Mouse (Mus musculus): ENCODE measurements around the gene Tsacc. TPM values are rescaled to one million over a fixed set of nuclear protein-coding genes. Genes with fewer than 3 reads are reported as not detected.

Gene Tsacc
- total and polyA plus RNA-seq, 3 experiments = 6.7 to 11.3 (median 9.3) TPM

GRCm38 (mm10) chr3:88280035-88280434 is 16.8 kb downstream of the Tsacc start:
- Histone ChIP-seq H3K9me3 (replicated peaks; ENCODE audit: low read length) (no peaks in the 10 kb centered on the region), H3K4me1 (ENCODE audit: control insufficient read depth in 1 of 2, insufficient read depth in 2 of 2) (no peaks in the 10 kb centered on the region), H3K36me3 (replicated peaks in 1 of 2; ENCODE audit: control insufficient read depth in 1 of 2, insufficient read depth in 1 of 2, low read length in 1 of 2) (peaks cover 1 to 10% of the 10 kb centered on the region in 2 experiments), H3K4me3 (replicated peaks in 1 of 3; ENCODE audit: low read depth in 2 of 3, low read length in 2 of 3, poor library complexity in 1 of 3) (no peak overlapping the region), H3K27ac (ENCODE audit: insufficient read depth, low read depth) (no peak overlapping the region), H3K79me2 (replicated peaks; ENCODE audit: control insufficient read depth, extremely low read depth, insufficient read depth, poor library complexity, severe bottlenecking) (no peaks in the 10 kb centered on the region), H3K4me2 (ENCODE audit: insufficient read depth, low read depth, poor library complexity, severe bottlenecking) (no peak overlapping the region), H3K9ac (ENCODE audit: insufficient read depth, low read depth) (no peak overlapping the region), H3K27me3 (replicated peaks) (no peaks in the 10 kb centered on the region)
- TF ChIP-seq EP300 (IDR thresholded peaks at IDR 0.05; ENCODE audit: low read length) = no peak
- TF ChIP-seq MEF2A (IDR thresholded peaks at IDR 0.05; ENCODE audit: borderline replicate concordance, low read depth, low read length) = no peak
- TF ChIP-seq SIN3A (IDR thresholded peaks at IDR 0.05; ENCODE audit: low read length) = no peak
- no peak for TF ChIP-seq RCOR1 (conservative IDR thresholded peaks at IDR 0.05; ENCODE audit: low read depth, low read length)
- TF ChIP-seq HCFC1 (IDR thresholded peaks at IDR 0.05; ENCODE audit: low read depth, low read length) = no peak
- no peak for TF ChIP-seq ZKSCAN1 (IDR thresholded peaks at IDR 0.05; ENCODE audit: borderline replicate concordance, low read depth, low read length)
- TF ChIP-seq ETS1 (conservative IDR thresholded peaks at IDR 0.05; ENCODE audit: low read depth, low read length) = no peak
- no peak for TF ChIP-seq SMC3 (IDR thresholded peaks at IDR 0.05; ENCODE audit: low read depth, low read length)
- TF ChIP-seq MAX (IDR thresholded peaks at IDR 0.05; ENCODE audit: low read length) = no peak
- TF ChIP-seq MXI1 (IDR thresholded peaks at IDR 0.05; ENCODE audit: low read depth, low read length) = no peak
- no peak for TF ChIP-seq UBTF (IDR thresholded peaks at IDR 0.05; ENCODE audit: low read depth, low read length)
- no peak for TF ChIP-seq POLR2AphosphoS2 (IDR thresholded peaks at IDR 0.05; ENCODE audit: low read depth, low read length)
- TF ChIP-seq GABPA (IDR thresholded peaks at IDR 0.05; ENCODE audit: insufficient replicate concordance, low read depth, low read length) = no peak
- no peak for TF ChIP-seq USF2 (conservative IDR thresholded peaks at IDR 0.05; ENCODE audit: low read depth, low read length)
- TF ChIP-seq MAFK (IDR thresholded peaks at IDR 0.05; ENCODE audit: insufficient replicate concordance, low read length) = no peak
- TF ChIP-seq E2F4 (IDR thresholded peaks at IDR 0.05; ENCODE audit: insufficient replicate concordance, low read depth, low read length) = no peak
- TF ChIP-seq IRF4 (IDR thresholded peaks at IDR 0.05; ENCODE audit: low read depth, low read length) = no peak
- no peak for TF ChIP-seq BHLHE40 (IDR thresholded peaks at IDR 0.05; ENCODE audit: low read depth, low read length)
- no peak for TF ChIP-seq JUND (conservative IDR thresholded peaks at IDR 0.05; ENCODE audit: low read depth, low read length)
- dilution Hi-C loops (cut with MboI; ENCODE audit: extremely low pct_ligation_motif_present, extremely low pct_unique_long_range_greater_than_20kb, low sequenced_read_pairs) (no loop called here), in situ Hi-C loops (cut with MboI; ENCODE audit: low pct_ligation_motif_present, low pct_unique_long_range_greater_than_20kb, low sequenced_read_pairs) (no loop called here)
- no peak for DNase-seq (ENCODE audit: extremely low read depth)

- H3K9me3 ChIP-seq (replicated peaks; ENCODE audit: low read length) = no peaks in the 10 kb centered on the region
- H3K36me3 ChIP-seq (replicated peaks in 1 of 2; ENCODE audit: control insufficient read depth in 1 of 2, insufficient read depth in 1 of 2, low read length in 1 of 2) = no peaks in the 10 kb centered on the region
- no peak for DNase-seq (ENCODE audit: extremely low read depth)
- H3K4me1 ChIP-seq (ENCODE audit: control insufficient read depth in 1 of 2, insufficient read depth in 2 of 2) = no peaks in the 10 kb centered on the region
- no peak overlapping the region for H3K4me2 ChIP-seq (ENCODE audit: insufficient read depth, low read depth, poor library complexity, severe bottlenecking)
- H3K4me3 ChIP-seq (replicated peaks in 1 of 3; ENCODE audit: low read depth in 2 of 3, low read length in 2 of 3, poor library complexity in 1 of 3) = no peak overlapping the region
- H3K27me3 ChIP-seq (replicated peaks) = no peaks in the 10 kb centered on the region
- no peak for TF ChIP-seq ELF1 (IDR thresholded peaks at IDR 0.05; ENCODE audit: low read depth, low read length)
- peak; percentile 48 for TF ChIP-seq RAD21 (IDR thresholded peaks at IDR 0.05; ENCODE audit: low read depth, low read length)
- no peak for TF ChIP-seq USF1 (IDR thresholded peaks at IDR 0.05; ENCODE audit: low read depth, low read length)
- no peak for TF ChIP-seq EP300 (IDR thresholded peaks at IDR 0.05; ENCODE audit: low read length)
- no peak for TF ChIP-seq CHD2 (IDR thresholded peaks at IDR 0.05; ENCODE audit: low read length)
- TF ChIP-seq HCFC1 (IDR thresholded peaks at IDR 0.05; ENCODE audit: low read depth, low read length) = no peak
- TF ChIP-seq ETS1 (conservative IDR thresholded peaks at IDR 0.05; ENCODE audit: low read depth, low read length) = no peak
- no peak for TF ChIP-seq NELFE (IDR thresholded peaks at IDR 0.05; ENCODE audit: low read depth, low read length)
- no peak for TF ChIP-seq USF2 (conservative IDR thresholded peaks at IDR 0.05; ENCODE audit: low read depth, low read length)
- TF ChIP-seq IRF4 (IDR thresholded peaks at IDR 0.05; ENCODE audit: low read depth, low read length) = no peak
- TF ChIP-seq MAX (IDR thresholded peaks at IDR 0.05; ENCODE audit: low read length) = no peak
- TF ChIP-seq NRF1 (IDR thresholded peaks at IDR 0.05; ENCODE audit: low read depth, low read length) = no peak
- no peak for TF ChIP-seq TCF12 (IDR thresholded peaks at IDR 0.05; ENCODE audit: low read depth, low read length)
- TF ChIP-seq CTCF (conservative IDR thresholded peaks at IDR 0.05 in 1 of 2, IDR thresholded peaks at IDR 0.05 in 1 of 2; ENCODE audit: low read depth in 2 of 2, low read length in 2 of 2) = peak in 1 of 2 experiments; percentile 64; a peak in 2 of 4 replicates
- TF ChIP-seq BHLHE40 (IDR thresholded peaks at IDR 0.05; ENCODE audit: low read depth, low read length) = no peak
- TF ChIP-seq SMC3 (IDR thresholded peaks at IDR 0.05; ENCODE audit: low read depth, low read length) = peak; percentile 44
- no peak for TF ChIP-seq JUN (IDR thresholded peaks at IDR 0.05; ENCODE audit: insufficient read depth, low read depth, low read length)
- TF ChIP-seq E2F4 (IDR thresholded peaks at IDR 0.05; ENCODE audit: insufficient replicate concordance, low read depth, low read length) = no peak
- no peak for TF ChIP-seq KAT2A (IDR thresholded peaks at IDR 0.05; ENCODE audit: insufficient replicate concordance, low read length)
- in situ Hi-C loops (cut with MboI; ENCODE audit: low pct_ligation_motif_present, low pct_unique_long_range_greater_than_20kb, low sequenced_read_pairs) (no loop called here), dilution Hi-C loops (cut with MboI; ENCODE audit: extremely low pct_ligation_motif_present, extremely low pct_unique_long_range_greater_than_20kb, low sequenced_read_pairs) (no loop called here)
- H3K79me2 ChIP-seq (replicated peaks; ENCODE audit: control insufficient read depth, extremely low read depth, insufficient read depth, poor library complexity, severe bottlenecking) = no peaks in the 10 kb centered on the region
- no peak overlapping the region for H3K9ac ChIP-seq (ENCODE audit: insufficient read depth, low read depth)
- H3K27ac ChIP-seq (ENCODE audit: insufficient read depth, low read depth) = no peak overlapping the region
Observed at GRCm38 (mm10) chr3:88276529-88277143, 20.2 kb downstream of the Tsacc start.
